Mouse (Mus musculus): ENCODE results near the gene Snrpd3.
A peak's percentile ranks its signal among the peaks of the same experiment; 100 is the strongest.
"Not testable (repeated sequence)": the region's sequence is repeated elsewhere in the genome, so short reads cannot be mapped to it uniquely, and the experiment has no call there.

Gene Snrpd3

DNA sequence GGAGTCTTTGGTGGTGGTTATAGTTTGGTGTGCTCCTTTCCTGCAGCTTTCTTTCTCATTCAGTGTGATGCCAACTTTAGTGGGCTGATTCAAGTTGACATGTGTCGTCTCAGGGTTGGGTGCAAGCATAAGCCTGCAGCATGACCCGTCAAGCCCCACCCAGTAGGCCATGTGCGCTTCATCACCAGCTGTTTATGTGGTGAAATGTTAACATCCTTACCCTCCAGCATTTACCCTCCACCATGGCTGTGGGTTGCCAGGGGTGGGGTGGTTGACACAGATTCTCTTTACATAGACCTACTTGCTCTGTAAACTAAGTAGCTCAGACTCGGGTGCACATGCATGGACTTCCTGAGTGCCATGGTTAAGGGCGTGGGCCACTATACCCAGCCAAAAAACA, 18.8 kb downstream of the Snrpd3 start:
- DNase-seq = no peak

- DNase-seq = no peak
These were observed 30.6 kb downstream of the Snrpd3 start for GRCm38 (mm10) chr10:75547901-75548300.

DNA sequence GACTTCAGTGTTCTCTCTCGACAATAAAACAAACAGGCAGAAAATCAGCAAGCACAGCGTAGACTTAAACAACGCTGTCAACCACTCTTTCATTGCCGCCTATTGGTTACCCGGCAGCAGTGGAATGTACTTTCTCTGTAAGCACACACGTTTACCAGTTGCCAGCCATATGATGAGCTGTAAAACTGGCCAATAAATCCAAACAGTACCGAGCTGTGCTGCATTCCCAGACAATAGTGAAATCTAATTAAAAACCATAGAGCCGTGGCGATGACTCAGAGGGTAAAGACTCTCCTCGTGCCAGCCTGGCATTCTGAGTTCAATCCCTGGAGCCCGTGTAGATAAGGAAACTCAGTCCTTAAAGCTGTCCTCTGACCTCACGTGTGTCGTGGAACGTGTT, 31.1 kb downstream of the Snrpd3 start:
- DNase-seq = no peak

DNA sequence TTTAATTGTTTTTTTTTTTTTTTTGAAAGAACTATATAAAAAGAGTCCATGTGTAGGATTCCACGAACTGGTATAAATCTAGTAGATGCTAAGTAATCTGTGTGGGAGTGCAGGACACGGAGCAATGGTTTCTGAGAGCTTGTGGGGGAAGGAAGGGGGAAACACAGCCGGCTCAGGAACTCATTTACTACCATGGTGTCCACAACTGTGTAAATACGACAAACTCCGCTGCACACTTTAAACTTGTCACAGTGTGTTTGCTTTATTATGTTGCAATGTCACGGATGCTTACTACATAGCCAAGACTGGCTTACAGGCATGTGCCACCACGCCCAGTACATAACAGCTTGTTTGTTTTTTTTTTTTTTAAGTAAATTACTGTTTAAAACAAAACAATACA, 32.5 kb downstream of the Snrpd3 start:
- no peak for DNase-seq

DNA sequence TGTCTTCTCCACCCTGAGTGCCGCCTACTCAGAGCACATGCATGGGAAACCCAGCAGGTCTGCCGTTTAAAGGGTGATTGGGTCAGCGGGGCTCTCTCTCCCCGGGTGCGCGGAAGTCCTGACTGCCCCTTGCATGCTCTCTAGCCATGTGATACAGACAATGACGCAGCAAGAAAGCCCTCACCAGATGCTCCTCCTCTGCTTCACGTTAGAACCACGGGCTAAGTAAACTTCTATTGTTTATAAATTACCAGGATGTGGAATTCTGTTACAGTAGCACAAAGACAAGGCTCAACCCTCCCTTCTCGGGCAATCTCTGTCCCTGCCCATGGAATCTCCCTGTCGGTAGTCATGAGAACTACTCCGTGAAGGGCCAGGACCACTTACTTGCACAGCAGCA, 33.8 kb downstream of the Snrpd3 start:
- DNase-seq = no peak

DNA sequence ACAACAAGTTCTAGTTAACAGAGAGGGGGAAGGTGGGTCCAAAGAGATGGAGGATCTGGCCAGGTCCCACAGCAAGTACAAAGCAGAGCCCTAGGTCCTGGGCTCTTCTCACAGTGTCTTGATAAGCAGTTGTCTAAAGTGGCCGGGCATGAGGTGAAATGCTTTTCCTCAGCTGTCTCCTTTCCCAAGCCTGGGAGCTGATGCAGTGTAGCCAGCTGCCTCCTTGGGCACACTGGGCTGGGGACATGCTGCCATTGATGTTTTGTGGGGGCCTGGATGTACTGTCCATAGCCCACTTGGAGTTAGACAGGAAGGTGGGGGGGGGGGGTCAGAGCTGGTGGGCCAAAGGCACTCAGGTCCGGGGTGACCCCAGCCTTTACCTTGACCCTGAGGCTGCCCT, 34.8 kb downstream of the Snrpd3 start:
- no peak for DNase-seq

GRCm38 (mm10) chr10:75552701-75553450, 35.5 kb downstream of the Snrpd3 start:
- DNase-seq = no peak

DNA sequence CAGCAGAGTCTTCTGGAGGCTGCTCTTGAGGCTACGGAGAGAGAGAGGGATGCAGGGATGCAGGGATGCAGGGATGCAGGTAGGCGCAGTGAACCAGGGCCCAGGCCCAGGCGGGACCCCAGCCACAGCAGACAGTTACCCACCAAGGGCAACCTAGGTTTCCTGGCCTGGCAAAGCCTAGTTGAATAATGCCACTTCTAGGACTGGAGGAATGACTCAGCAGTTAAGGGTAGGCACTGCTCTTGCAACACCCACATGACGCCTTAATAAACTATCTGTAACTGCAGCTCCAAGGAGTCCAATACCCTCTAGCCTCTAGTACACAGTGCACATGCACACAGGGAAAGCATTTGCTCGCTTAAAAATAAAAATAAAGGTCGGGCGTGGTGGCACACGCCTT, 36.7 kb downstream of the Snrpd3 start:
- DNase-seq = no peak

DNA sequence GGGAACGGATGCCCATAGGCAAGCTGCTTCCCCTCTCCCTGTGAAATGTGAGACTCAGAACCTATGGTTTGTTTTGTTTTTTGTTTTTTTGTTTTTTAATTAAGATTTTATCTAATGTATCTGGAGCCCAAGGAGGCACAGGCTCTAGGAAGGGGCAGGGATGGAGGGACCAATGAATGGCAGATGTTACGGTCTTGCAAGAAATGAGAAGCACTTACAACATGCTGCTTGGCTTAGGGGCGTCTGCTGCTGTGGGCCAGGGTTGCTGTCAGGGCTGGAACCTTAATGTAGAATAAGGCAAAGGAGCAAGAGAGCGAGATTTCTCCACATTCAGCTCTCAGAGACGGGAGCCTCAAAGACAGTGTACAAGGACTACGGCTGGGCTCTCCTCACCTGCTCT, 38.2 kb downstream of the Snrpd3 start:
- DNase-seq = no peak

DNA sequence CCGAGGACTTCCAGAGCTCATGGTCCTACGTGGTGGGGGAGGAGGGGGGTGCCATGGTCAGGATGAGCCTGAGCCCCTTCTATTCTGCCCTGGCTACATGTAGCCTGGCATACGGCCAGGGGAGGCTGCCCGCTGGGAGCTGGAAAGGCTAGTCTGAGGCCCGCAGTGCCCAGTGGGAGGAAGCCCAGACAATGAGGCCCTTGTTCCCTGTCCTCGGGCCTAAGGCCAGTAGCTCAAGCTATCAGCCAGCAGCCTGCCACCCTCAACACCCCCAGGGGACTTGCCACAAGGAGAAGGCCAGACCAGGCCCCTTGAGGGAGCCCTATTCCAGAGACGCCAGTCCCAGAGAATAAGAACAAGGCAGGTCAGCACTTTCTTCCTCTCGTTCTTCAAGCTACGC, 38.7 kb downstream of the Snrpd3 start:
- peak; percentile 55 to 58 for DNase-seq

DNA sequence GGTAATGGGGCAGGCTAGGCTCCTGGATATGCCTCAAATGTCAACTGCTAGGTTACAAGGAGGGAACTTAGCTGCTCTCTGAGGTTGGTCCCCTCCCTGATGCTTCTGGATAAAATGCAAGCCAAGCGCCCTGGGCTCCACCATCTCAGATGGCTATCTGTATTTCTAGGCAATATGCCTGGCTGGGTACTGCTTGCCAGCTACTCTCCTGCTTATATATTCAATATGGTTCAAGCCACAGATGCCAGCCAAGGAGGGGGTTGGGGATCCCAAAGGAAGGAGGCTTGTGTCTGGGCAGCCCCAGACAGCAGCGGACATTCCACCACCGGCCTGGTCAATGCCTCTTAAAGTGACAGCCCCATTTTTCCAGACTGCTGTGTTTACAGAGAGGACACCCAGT, 41.2 kb downstream of the Snrpd3 start:
- peak; percentile 76 to 82 for DNase-seq

DNA sequence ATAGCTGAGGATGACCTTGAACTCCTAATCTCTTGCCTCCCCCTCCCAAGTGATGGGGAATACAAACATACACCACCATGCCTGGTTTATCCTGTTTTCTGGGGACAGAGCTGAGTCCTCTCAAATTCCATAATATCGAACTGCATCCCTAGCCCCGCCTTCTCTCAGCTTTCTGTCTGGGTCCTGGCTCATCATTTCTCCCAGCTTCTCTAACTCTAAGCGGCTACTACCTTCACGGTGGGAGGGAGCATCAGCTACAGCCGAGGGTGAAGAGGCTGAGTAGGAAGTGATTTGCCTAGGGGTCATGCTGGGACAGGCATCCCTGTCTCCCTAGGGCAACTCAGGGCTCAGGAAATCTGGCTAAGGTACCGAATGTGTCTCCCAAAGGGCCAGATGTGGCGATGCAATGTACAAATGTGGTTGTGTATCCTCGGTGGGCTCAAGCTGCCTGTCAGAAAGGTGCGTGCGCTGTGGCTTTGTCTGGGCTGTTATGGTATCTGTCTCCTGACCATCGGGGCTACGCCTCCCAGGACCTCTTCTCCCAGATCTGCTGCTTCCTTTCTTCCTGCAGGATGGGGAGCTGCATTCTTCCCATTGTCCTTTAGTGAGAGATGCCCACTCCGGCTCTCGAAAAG, 41.8 kb downstream of the Snrpd3 start:
- DNase-seq = peak in 1 of 2 experiments; percentile 21

DNA sequence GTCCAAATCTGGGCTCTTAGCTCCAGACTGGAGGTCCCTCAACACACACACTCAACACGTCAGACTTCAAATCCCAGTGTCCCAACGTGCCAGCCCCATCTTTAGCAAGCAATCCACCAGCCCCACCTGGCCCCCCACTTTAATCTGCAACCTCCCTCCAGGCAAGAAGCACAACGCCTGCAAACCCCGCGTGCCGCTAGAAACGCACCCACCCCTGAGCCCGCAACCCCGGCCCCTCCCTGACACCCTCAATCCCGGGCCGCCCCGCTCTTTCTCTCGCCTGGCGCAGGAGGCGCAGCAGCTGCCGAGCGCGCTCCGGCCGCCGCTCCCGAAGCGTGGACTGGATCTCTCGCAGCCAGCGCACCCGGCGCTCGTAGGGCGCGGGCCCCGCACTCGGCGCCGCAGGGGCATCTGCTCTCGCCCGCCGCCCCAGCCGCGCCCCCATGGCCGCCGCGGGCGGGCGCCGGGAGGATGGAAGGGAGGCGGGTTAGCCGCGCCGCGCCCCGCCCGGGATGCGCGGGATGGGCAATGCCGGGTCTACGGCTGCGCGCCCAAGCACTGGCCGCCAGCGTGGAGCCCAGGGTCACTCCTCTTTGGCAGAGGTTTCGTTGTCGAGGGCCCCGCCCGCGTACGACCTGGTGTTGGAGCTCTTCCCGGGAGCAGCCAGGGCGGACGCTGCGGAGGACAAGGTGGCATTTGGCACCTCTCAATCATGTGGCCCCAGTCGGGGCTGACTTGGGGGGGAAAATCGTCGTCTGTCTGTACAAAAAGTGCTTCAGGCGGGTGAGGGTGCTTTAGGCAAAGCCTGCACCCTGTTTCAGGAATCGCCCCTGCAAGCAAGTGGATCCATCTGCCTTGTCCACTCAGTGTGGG, 42.6 kb downstream of the Snrpd3 start, which contains the start of gene Lrrc75b:
Lrrc75b (minus strand) TSS at position 655 of the 873 bp plus-strand sequence.
- DNase-seq = peak; percentile 80 to 84

DNA sequence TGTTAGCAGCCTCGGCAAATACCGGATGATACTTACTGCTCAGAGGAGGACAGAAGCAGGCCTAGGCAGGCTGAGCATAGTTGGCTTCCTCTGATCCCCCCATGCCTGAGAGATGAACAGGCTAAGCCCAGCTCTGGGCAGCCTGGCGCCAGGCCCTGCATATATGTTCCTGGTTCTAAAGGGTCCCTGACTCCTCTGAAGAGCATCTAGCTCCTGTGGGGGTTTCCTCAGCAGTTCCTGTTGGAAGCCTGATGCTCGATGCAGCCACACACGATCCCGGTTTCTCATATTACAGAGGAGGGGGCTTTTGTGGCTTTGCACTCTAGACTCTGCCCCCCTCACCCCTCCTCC, 43.2 kb downstream of the Snrpd3 start:
- no peak for DNase-seq

GRCm38 (mm10) chr10:75561071-75561654, 43.8 kb downstream of the Snrpd3 start, which contains the start of gene Ggt1:
Gene Ggt1 (plus strand): TSS chr10:75561604.
- DNase-seq = peak; percentile 32 to 40

- no peak for DNase-seq
These were observed 45.2 kb downstream of the Snrpd3 start for GRCm38 (mm10) chr10:75562596-75562995.

DNA sequence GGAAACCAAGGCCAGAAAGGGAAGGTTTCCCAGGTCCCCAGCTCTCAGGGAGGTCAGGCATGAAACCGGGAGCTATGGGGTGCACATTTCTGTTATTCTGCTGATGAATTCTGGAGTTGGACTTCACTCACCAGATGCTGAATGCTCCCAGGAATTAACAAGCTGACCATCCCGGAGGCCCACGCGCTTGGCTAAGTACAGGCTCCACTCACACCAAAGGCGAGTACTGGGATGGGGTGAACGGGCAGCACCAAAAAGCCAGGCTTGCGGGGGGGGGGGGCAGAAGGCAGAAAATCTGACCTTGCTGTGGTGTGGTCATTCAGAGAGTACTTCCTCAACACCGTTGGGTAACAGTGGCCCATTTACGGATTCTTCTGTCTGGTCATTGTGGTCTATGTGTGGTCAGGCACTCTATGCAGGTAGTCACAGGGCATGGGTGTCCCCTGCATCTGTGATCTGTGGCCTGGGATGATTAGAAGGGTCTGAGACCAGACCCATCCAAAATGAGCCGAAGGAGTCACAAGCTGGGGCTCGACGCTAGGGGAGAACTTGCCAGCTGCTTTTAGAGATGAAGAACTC, 47.4 kb downstream of the Snrpd3 start:
- no peak for DNase-seq

DNA sequence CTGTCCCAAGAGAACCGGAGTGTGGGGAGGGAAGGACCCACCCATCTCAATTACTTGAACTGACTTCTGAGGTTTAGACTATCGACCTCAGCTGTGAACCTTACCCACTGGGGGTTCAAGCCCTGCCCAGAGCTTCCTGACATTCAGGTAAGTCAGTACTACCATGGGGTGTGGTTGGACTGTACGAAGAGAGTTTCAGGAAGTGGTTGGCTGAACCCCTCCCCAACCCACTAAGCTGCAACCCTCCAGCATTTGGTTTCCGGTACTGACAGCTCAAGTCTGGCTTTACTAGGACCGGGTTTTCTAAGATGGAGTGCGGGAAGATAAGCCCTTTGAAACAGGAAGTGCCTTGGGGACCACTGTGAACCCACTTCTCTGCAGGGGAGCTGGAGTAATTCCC, 48.1 kb downstream of the Snrpd3 start:
- no peak for DNase-seq

DNA sequence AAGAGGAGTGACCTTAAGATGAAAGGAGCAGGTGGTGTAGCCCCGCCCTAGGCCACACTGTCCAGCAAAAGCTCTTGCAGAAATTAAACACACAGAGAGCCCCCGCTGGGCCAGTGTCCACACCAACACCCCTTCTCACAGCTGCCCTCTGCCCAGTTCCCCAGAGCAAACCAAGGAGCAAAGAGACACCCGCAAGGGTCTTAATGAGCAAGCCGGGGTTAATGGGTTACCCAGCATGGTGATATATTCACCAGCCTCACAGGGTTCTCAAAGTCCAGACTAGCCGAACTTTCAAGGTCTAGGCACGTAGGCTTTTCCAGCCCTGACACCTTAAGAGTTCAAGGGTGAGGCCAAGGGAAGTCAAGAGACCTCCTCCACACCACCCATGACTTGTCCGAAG, 48.6 kb downstream of the Snrpd3 start:
- DNase-seq = no peak

DNA sequence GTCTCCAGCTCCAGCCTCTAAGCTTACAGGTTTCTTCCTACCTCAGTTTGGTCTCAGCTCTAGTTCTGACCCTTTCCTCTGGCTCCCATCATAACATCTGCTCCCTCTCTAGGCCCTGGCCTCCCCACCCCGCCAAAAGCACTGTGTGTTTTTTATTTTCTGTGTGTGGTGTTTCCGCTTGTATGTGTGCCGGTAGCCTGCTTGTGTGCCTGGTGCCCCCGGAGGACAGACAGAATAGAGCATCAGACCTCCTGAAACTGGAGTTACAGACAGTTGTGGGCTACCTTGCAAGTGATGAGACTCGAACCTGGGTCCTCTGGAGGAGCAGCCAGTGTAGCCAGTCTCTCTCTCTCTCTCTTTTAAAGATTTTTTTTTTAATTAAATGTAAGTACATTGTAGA, 49.0 kb downstream of the Snrpd3 start:
- no peak for DNase-seq

DNA sequence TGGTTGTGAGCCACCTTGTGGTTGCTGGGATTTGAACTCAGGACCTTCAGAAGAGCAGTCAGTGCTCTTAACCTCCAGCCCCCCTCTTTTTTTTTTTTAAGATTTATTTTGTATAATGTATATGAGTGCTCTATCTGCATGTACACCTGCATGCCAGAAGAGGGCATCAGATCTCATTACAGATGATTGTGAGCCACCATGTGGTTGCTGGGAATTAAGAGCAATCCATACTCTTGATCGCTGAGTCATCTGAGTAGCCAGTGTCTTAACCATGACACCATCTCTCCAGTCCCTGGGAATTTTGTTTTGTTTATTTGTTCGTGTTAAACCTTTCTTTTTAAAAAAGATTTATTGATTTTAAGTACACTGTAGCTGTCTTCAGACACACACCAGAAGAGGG, 49.4 kb downstream of the Snrpd3 start:
- not testable (repeated sequence) for DNase-seq

- no peak for DNase-seq
These were observed 50.7 kb downstream of the Snrpd3 start for GRCm38 (mm10) chr10:75568029-75568428.

GRCm38 (mm10) chr10:75568441-75568840, 51.1 kb downstream of the Snrpd3 start:
- DNase-seq = no peak
